In genomic region chr5:36371731-36372130, GRCm38 (mm10) we compare ENCODE assay signal across 9 mouse cellular contexts.
"Had no signal": no experiment of that assay in that cellular context is flagged by ENCODE, and none has a peak within 500 bp of the region (broad histone marks: within the 10 kb centered on the region; RNA-seq: fewer than 3 reads in every experiment).

No protein-coding gene starts in this region.

- H3K9ac ChIP-seq: limb, embryonic 15.5 days; liver, embryonic 12.5 days; lung, embryonic 14.5 days; midbrain, embryonic 13.5 days had no signal

- H3K4me3 ChIP-seq: limb, embryonic 15.5 days; liver, embryonic 12.5 days; megakaryocyte, embryonic 14.5 days; midbrain, embryonic 13.5 days had no signal

- H3K36me3 ChIP-seq: limb, embryonic 15.5 days; liver, embryonic 12.5 days; midbrain, embryonic 13.5 days had no signal

- ATAC-seq: liver, embryonic 12.5 days; midbrain, embryonic 13.5 days had no signal

- DNase-seq: kidney, postnatal 25 days; lung, embryonic 14.5 days; lung, postnatal 10 days; lung, postnatal 4 days; right cerebral cortex, postnatal 14 days had no signal

- H3K9me3 ChIP-seq: limb, embryonic 15.5 days; liver, embryonic 12.5 days; megakaryocyte, embryonic 14.5 days; midbrain, embryonic 13.5 days had no signal

- H3K27ac ChIP-seq: limb, embryonic 15.5 days; liver, embryonic 12.5 days; midbrain, embryonic 13.5 days had no signal

- H3K4me2 ChIP-seq: limb, embryonic 15.5 days; liver, embryonic 12.5 days; lung, embryonic 14.5 days; midbrain, embryonic 13.5 days had no signal

- H3K27me3 ChIP-seq: limb, embryonic 15.5 days had no signal
